Comparison of ENCODE assay signal across 10 mouse cellular contexts in genomic region chr5:122103075-122103474, GRCm38 (mm10). TPM values are rescaled to one million over a fixed set of nuclear protein-coding genes. Genes with fewer than 3 reads are reported as not detected.
DNase-seq lines count a peak whose midpoint lies in the region; ATAC-seq lines count a peak whose summit lies in the region.
"Had no signal": no experiment of that assay in that cellular context is flagged by ENCODE, and none has a peak within 500 bp of the region (broad histone marks: within the 10 kb centered on the region; RNA-seq: fewer than 3 reads in every experiment).

No protein-coding gene starts in this region.

- peaks cover 53% of the 10 kb centered on the region for H3K36me3 ChIP-seq in heart, embryonic 10.5 days
- no peaks in the 10 kb centered on the region for H3K36me3 ChIP-seq in stomach, embryonic 16.5 days (ENCODE audit: control insufficient read depth, insufficient read depth, low read length)

- peak overlapping the region; percentile 16; the same call in 1 of the 2 replicates for H3K9ac ChIP-seq in stomach, embryonic 16.5 days (ENCODE audit: low read length)

- no peak for DNase-seq in heart, embryonic 10.5 days (ENCODE audit: low spot score)
- no peak for DNase-seq in heart, adult 8-10 months (ENCODE audit: low spot score)
- DNase-seq in retina, postnatal 1 day: peak; percentile 41
- no peak for DNase-seq in retina, embryonic 14.5 days (ENCODE audit: low spot score)
- DNase-seq in adrenal gland, postnatal 10 days: no peak
- DNase-seq in urinary bladder, postnatal 25 days (ENCODE audit: low spot score): no peak

- no peaks in the 10 kb centered on the region for H3K9me3 ChIP-seq in heart, embryonic 10.5 days
- H3K9me3 ChIP-seq in stomach, embryonic 16.5 days (replicated peaks; ENCODE audit: control insufficient read depth, low read length): no peaks in the 10 kb centered on the region

- 31% methylated on average over 12 of the region's 12 CpGs for WGBS in heart, embryonic 10.5 days
- WGBS in stomach, embryonic 16.5 days: 32% methylated on average over 12 of the region's 12 CpGs

- H3K4me2 ChIP-seq in stomach, embryonic 16.5 days (ENCODE audit: low read depth, low read length): peak overlapping the region; percentile 37

- H3K4me3 ChIP-seq in heart, embryonic 10.5 days: peak overlapping the region; percentile 60
- H3K4me3 ChIP-seq in stomach, embryonic 16.5 days (replicated peaks; ENCODE audit: low read length): no peak overlapping the region

- H3K4me1 ChIP-seq in heart, embryonic 10.5 days: peaks cover 39% of the 10 kb centered on the region
- H3K4me1 ChIP-seq in stomach, embryonic 16.5 days (ENCODE audit: control insufficient read depth, insufficient read depth, low read length): peaks cover 6% of the 10 kb centered on the region; the same call in 1 of the 2 replicates

- peak; percentile 50 to 68; a peak in 2 of 4 replicates for ATAC-seq in hematopoietic stem cell, adult 5-6 weeks (replicated peaks in 1 of 2; ENCODE audit: insufficient read depth in 1 of 2, low FRiP score in 2 of 2, low TSS enrichment in 1 of 2, low read depth in 1 of 2, poor library complexity in 2 of 2, severe bottlenecking in 2 of 2)
- no peak for ATAC-seq in stomach, embryonic 16.5 days (ENCODE audit: insufficient read depth, low FRiP score)
- ATAC-seq: lung, postnatal 0 days had no signal

- H3K27me3 ChIP-seq in heart, embryonic 10.5 days (ENCODE audit: insufficient read depth, poor library complexity, severe bottlenecking): peaks cover 28% of the 10 kb centered on the region
- peaks cover 3% of the 10 kb centered on the region; the same call in 1 of the 2 replicates for H3K27me3 ChIP-seq in stomach, embryonic 16.5 days (ENCODE audit: control insufficient read depth, insufficient read depth, low read length)

- H3K27ac ChIP-seq in heart, embryonic 10.5 days: peak overlapping the region; percentile 89
- H3K27ac ChIP-seq in stomach, embryonic 16.5 days (ENCODE audit: low read length): no peak overlapping the region

RNA-seq across cellular contexts. Expression of gene Myl2, which starts 2.3 kb away (rescaled TPM):
- 3,021 and 6,084 TPM in 2 replicates for polyA plus RNA-seq in heart, embryonic 10.5 days (2016; fragmentation: Nextera tagmentation; extraction: Ambion mirVana)
- over 10,000 TPM; 21,987 to 25,864 (median 23,706) TPM for total RNA-seq in heart, adult 8-10 months (2022)
- 3.9 TPM in 1 of 2 replicates, not detected in the other for total RNA-seq in hematopoietic stem cell, adult 5-6 weeks (2017)
- 1.1 and 17.1 TPM in 2 replicates for polyA plus RNA-seq in stomach, embryonic 16.5 days (2015; fragmentation: Nextera tagmentation; extraction: Ambion mirVana)
- 100 to 1,000 TPM in 1 of 2 experiments, 10 to 100 TPM in 1; 25.5 to 182 TPM for total RNA-seq in adrenal gland, postnatal 10 days (2021)
- total RNA-seq: layer of hippocampus, postnatal 10 days had no signal

RNA-seq across cellular contexts. Expression of gene Ccdc63, which starts 37.5 kb away (rescaled TPM):
- 0.20 and 0.39 TPM in 2 replicates for polyA plus RNA-seq in heart, embryonic 10.5 days (2016; fragmentation: Nextera tagmentation; extraction: Ambion mirVana)
- under 1 TPM in 1 of 4 experiments, not detected in 3; 0.37 TPM for total RNA-seq in heart, adult 8-10 months (2022)
- 0.20 and 1.0 TPM in 2 replicates for total RNA-seq in hematopoietic stem cell, adult 5-6 weeks (2017)
- polyA plus RNA-seq in stomach, embryonic 16.5 days (2015; fragmentation: Nextera tagmentation; extraction: Ambion mirVana): not detected in 2 replicates
- total RNA-seq in adrenal gland, postnatal 10 days (2021): not detected

RNA-seq across cellular contexts. Expression of gene Cux2, which starts 53.2 kb away (rescaled TPM):
- 6.6 and 8.0 TPM in 2 replicates for polyA plus RNA-seq in heart, embryonic 10.5 days (2016; fragmentation: Nextera tagmentation; extraction: Ambion mirVana)
- total RNA-seq in heart, adult 8-10 months (2022): 10 to 100 TPM; 16.1 to 21.3 (median 20.0) TPM
- total RNA-seq in hematopoietic stem cell, adult 5-6 weeks (2017): not detected in 2 replicates
- polyA plus RNA-seq in stomach, embryonic 16.5 days (2015; fragmentation: Nextera tagmentation; extraction: Ambion mirVana): 3.2 and 3.5 TPM in 2 replicates
- total RNA-seq in adrenal gland, postnatal 10 days (2021): 10 to 100 TPM; 23.5 to 25.1 TPM

RNA-seq across cellular contexts. Expression of gene Ppp1cc, which starts 55.0 kb away (rescaled TPM):
- polyA plus RNA-seq in heart, embryonic 10.5 days (2016; fragmentation: Nextera tagmentation; extraction: Ambion mirVana): 243 and 295 TPM in 2 replicates
- total RNA-seq in heart, adult 8-10 months (2022): 100 to 1,000 TPM in 3 of 4 experiments, 10 to 100 TPM in 1; 98.9 to 113 (median 108) TPM
- 202 and 213 TPM in 2 replicates for total RNA-seq in hematopoietic stem cell, adult 5-6 weeks (2017)
- 166 and 171 TPM in 2 replicates for polyA plus RNA-seq in stomach, embryonic 16.5 days (2015; fragmentation: Nextera tagmentation; extraction: Ambion mirVana)
- 100 to 1,000 TPM; 149 to 173 TPM for total RNA-seq in adrenal gland, postnatal 10 days (2021)

Comparison
In these comparisons a context has a peak if more than half of its experiments do, and no peak if none do; other contexts are left out.
1. RNA of gene Myl2, which starts 2.3 kb away (total RNA-seq): 21,987 to 25,864 TPM in heart, adult 8-10 months; 25.5 to 182 TPM in adrenal gland, postnatal 10 days and 3.9 TPM in hematopoietic stem cell, adult 5-6 weeks; every median in the first group is over 100 times any median in the second.
2. RNA of gene Cux2, which starts 53.2 kb away (total RNA-seq): 23.5 to 25.1 TPM in adrenal gland, postnatal 10 days and 16.1 to 21.3 TPM in heart, adult 8-10 months; not detected in hematopoietic stem cell, adult 5-6 weeks; every median in the first group is over 10 times any median in the second.